Mouse (Mus musculus) ES-E14 (cell line): ENCODE data around the gene Ralgapa2.

Source experiments
- CHD2 ChIP-seq: IDR thresholded peaks from 2 replicates; pipeline ENCODE4 v1.6.1; 2014; ENCODE audit warnings: mild to moderate bottlenecking, low read depth, low read length, inconsistent platforms
- HCFC1 ChIP-seq: IDR thresholded peaks from 2 replicates; pipeline ENCODE4 v1.6.1; 2012; ENCODE audit warnings: low read length, inconsistent platforms, borderline replicate concordance; ENCODE audit not compliant: insufficient read depth
- MAFK ChIP-seq: IDR thresholded peaks from 2 replicates; pipeline ENCODE4 v1.6.1; 2014; ENCODE audit warnings: mild to moderate bottlenecking, low read depth, low read length, inconsistent platforms; ENCODE audit not compliant: insufficient read depth
- ZC3H11A ChIP-seq: IDR thresholded peaks from 2 replicates; pipeline ENCODE4 v1.6.1; 2012; ENCODE audit warnings: low read depth, mild to moderate bottlenecking, inconsistent platforms, low read length, borderline replicate concordance

GRCm38 (mm10) chr2:146428751-146429150, 83.4 kb downstream of the Ralgapa2 start:
- TF ChIP-seq HCFC1 (no peak), ZC3H11A (no peak), CHD2 (no peak), MAFK (no peak)
